Mouse (Mus musculus): ENCODE results near the gene Akap12. TPM values are rescaled to one million over a fixed set of nuclear protein-coding genes. Genes with fewer than 3 reads are reported as not detected.

Akap12 gene
- 10 to 100 TPM in 1 of 2 experiments, under 1 TPM in 1; 0.48 to 17.3 TPM for polyA plus RNA-seq (2012; fragmentation: generic; extraction: Trizol)

DNA sequence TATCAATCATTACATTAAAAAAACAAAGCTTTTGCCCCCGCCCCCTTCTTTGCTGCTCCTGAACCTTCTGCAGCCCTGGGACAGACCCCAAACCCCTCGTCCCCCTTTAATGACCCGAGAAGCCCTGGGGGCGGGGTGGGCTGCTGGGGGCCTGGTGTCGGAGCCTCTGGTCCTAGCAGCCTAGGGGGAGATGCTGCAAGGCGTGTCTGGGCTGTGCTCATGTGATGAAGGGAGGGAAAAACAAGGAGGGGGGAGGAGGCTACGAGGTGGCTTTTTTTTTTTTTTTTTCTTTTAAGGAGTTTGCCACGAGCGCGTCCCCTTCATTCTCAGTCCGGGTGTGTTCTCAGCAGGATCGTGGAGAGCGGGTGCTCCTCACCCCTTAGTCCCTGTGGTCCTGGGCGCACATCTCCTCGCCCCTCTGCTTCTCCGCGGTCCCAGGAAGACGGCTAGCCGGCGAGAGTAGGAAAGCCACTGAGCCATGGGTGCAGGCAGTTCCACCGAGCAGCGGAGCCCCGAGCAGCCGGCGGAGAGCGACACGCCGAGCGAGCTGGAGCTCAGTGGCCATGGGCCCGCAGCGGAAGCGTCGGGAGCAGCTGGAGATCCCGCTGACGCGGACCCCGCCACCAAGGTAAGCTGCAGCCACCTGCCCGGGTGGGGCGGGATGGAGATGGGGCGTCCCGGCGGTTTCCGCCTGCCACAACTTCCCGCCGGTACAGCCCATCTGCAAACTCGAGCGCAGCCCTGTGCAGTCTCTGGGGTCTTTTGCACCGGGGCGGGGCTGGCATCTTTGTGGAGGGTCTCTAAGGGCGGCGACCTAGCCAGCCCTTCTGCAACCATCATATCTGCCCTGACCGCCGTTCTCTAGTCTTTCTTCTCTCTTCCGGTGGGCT, at the start of gene Akap12:
Akap12 (plus strand) TSS at position 340 of the 890 bp plus-strand sequence.

DNA sequence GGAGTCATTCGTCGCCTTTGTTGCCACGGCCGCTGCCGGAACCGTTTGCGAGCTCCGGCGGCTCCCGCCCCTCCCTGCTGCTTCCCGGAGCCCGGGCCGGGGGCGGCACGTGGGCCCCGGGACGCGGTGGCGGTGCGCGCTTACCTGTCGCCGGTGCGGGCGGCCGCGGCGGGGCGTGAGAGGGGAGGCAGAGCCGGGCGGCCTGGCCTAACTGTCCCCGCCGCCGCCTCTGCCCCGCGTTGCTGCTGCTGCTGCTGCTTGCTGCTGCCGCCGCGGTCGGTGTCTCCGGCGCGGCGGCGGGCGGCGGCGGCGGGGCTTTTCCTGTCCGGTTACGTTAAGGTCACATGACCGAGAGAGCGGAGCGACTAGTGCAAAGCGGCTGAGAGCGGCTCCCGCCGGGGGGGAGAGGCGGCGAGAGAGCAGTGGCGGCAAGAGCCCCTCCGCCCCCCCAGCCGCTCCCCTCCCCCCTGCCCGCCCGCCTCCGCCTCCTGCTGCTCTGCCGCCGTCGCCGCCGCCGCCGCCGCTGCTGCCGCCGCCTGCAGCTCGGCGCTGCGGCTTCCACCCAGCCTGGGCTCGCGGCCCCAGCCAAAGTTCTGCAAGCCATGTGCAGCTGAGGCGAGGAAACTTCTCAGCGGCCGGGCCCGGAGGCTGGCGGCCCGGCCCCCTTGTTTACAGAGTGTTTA, 121.7 kb downstream of the Akap12 start, which contains the start of gene Zbtb2:
Zbtb2 (minus strand) TSS at position 408 of the 683 bp plus-strand sequence.

Other genes with a start within 250 kb of the Akap12 start
- 1 to 10 TPM in 1 of 2 experiments, under 1 TPM in 1; 0.78 to 6.4 TPM for gene Zbtb2, start 121.7 kb downstream of the Akap12 start, polyA plus RNA-seq (2012; fragmentation: generic; extraction: Trizol)
- gene Rmnd1, start 166.0 kb downstream of the Akap12 start, polyA plus RNA-seq (2012; fragmentation: generic; extraction: Trizol) = 10 to 100 TPM in 1 of 2 experiments, 1 to 10 TPM in 1; 7.0 to 29.3 TPM
- gene Armt1, start 166.1 kb downstream of the Akap12 start, polyA plus RNA-seq (2012; fragmentation: generic; extraction: Trizol) = 10 to 100 TPM in 1 of 2 experiments, 1 to 10 TPM in 1; 2.6 to 10.3 TPM
- gene Ccdc170, start 216.1 kb downstream of the Akap12 start, polyA plus RNA-seq (2012; fragmentation: generic; extraction: Trizol) = under 1 TPM in 1 of 2 experiments, not detected in 1; 0.09 TPM

Measured in C3H10T1/2 (cell line).